Mouse (Mus musculus) heart, embryonic 12.5 days (tissue): ENCODE data around the gene Kif2c. TPM values are rescaled to one million over a fixed set of nuclear protein-coding genes. Genes with fewer than 3 reads are reported as not detected.

ENCODE experiments used
- ATAC-seq: fragments of 200-750 bp; cut with Nextera tagmentation; 2 replicates; pipeline ENCODE4 v1.8.0; 2017; ENCODE audit warnings: moderate TSS enrichment, moderate library complexity; ENCODE audit not compliant: insufficient number of reproducible peaks, low FRiP score
- H3K27ac ChIP-seq: fragments of 300-500 bp; sonication (generic); 2 replicates; pipeline ENCODE4 v1.5.1; 2016; ENCODE audit warnings: mild to moderate bottlenecking, moderate library complexity; ENCODE audit not compliant: poor library complexity, severe bottlenecking
- H3K27me3 ChIP-seq: fragments of 300-500 bp; sonication (generic); replicated peaks from 2 replicates; pipeline ENCODE4 v1.6.1; 2016; ENCODE audit warnings: mild to moderate bottlenecking, moderate library complexity
- H3K36me3 ChIP-seq: fragments of 300-500 bp; sonication (generic); 2 replicates; pipeline ENCODE4 v1.6.1; 2016; ENCODE audit warnings: mild to moderate bottlenecking, moderate library complexity
- H3K4me1 ChIP-seq: fragments of 300-500 bp; sonication (generic); replicated peaks from 2 replicates; pipeline ENCODE4 v1.6.1; 2016; ENCODE audit warnings: mild to moderate bottlenecking
- H3K4me2 ChIP-seq: fragments of 300-500 bp; sonication (generic); 2 replicates; pipeline ENCODE4 v1.6.1; 2016; ENCODE audit warnings: mild to moderate bottlenecking, moderate library complexity
- H3K4me3 ChIP-seq: fragments of 300-500 bp; sonication (generic); 2 replicates; pipeline ENCODE4 v1.5.1; 2016; ENCODE audit warnings: mild to moderate bottlenecking
- H3K9ac ChIP-seq: fragments of 300-500 bp; sonication (generic); 2 replicates; pipeline ENCODE4 v1.6.1; 2016; ENCODE audit warnings: mild to moderate bottlenecking, moderate library complexity
- H3K9me3 ChIP-seq: fragments of 300-500 bp; sonication (generic); replicated peaks from 2 replicates; pipeline ENCODE4 v1.6.1; 2016; ENCODE audit warnings: mild to moderate bottlenecking, moderate library complexity
- WGBS: fragments of 180-500 bp; shearing (Covaris S2); methylation state at CpG from one replicate; pipeline ENCODE4 v1.1.7; 2016; 5-methylcytosine and 5-hydroxymethylcytosine counted together
- polyA plus RNA-seq: library from polyadenylated mRNA; unstranded; fragments of >200 nt; fragmentation: Nextera tagmentation; extraction: Ambion mirVana; gene quantifications from 2 replicates; pipeline ENCODE4 v1.2.1, GENCODE M21; 2016

Kif2c gene
- polyA plus RNA-seq, 1 experiment from 2014 or later, result 53.4 TPM

DNA sequence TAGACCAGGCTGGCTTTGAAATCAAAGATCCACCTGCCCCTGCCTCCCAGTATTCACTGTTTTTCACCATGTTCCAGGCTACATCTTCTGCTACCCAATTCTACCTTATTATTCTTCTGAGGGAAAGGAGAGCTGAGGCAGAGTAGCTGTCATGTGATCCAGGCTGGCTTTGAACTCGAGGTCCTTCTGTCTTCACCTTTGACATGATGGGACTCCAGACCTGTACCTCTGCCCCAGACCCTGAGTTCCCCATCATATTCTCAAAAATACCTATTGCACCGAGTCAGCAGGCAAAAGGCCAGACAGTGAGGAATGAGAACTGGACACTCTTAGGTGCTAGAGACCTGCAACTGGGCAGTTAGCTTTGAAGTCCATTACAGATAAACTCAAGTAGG is 47.8 kb downstream of the Kif2c start:
- H3K4me3 ChIP-seq, result no peak overlapping the region
- H3K27me3 ChIP-seq, result peaks cover 29% of the 10 kb centered on the region
- H3K9me3 ChIP-seq, result no peaks in the 10 kb centered on the region
- H3K36me3 ChIP-seq, result no peaks in the 10 kb centered on the region
- peaks cover 15% of the 10 kb centered on the region for H3K4me1 ChIP-seq
- 0 out of 2 replicates have a peak overlapping the region, but pooled peaks have one; percentile 80 for H3K9ac ChIP-seq
- no peak overlapping the region for H3K27ac ChIP-seq
- ATAC-seq, result no peak
- H3K4me2 ChIP-seq, result peak overlapping the region; percentile 94
- WGBS, result 24% methylated on average over 2 of the region's 2 CpGs

- Histone ChIP-seq H3K9me3 (no peaks in the 10 kb centered on the region), H3K27ac (no peak within 1 kb of the TSS), H3K36me3 (0 out of 2 replicates have a peak, but pooled peaks cover 2% of the 10 kb centered on the region), H3K4me3 (peak within 1 kb of the TSS; percentile 77), H3K27me3 (peaks cover 29% of the 10 kb centered on the region), H3K4me2 (peak within 1 kb of the TSS; percentile 94), H3K9ac (peak within 1 kb of the TSS; percentile 80), H3K4me1 (peaks cover 15% of the 10 kb centered on the region)
- WGBS, result 2% methylated on average over 44 of the region's 48 CpGs
- peak; percentile 89 for ATAC-seq
Measured at GRCm38 (mm10) chr4:117133817-117134600, 48.4 kb downstream of the Kif2c start, which contains the start of gene Plk3. Gene Plk3 (minus strand): TSS chr4:117133963.

- Histone ChIP-seq H3K4me1 (peaks cover 15% of the 10 kb centered on the region), H3K27me3 (peaks cover 29% of the 10 kb centered on the region), H3K9ac (peak overlapping the region; percentile 80), H3K9me3 (no peaks in the 10 kb centered on the region), H3K27ac (no peak overlapping the region), H3K4me2 (peak overlapping the region; percentile 94), H3K36me3 (peaks cover 9% of the 10 kb centered on the region), H3K4me3 (peak overlapping the region; percentile 77)
- WGBS, result under 1% methylated on average over 42 of the region's 42 CpGs
- ATAC-seq, result peak; percentile 36
Measured at GRCm38 (mm10) chr4:117133366-117133796, 49.1 kb downstream of the Kif2c start.

DNA sequence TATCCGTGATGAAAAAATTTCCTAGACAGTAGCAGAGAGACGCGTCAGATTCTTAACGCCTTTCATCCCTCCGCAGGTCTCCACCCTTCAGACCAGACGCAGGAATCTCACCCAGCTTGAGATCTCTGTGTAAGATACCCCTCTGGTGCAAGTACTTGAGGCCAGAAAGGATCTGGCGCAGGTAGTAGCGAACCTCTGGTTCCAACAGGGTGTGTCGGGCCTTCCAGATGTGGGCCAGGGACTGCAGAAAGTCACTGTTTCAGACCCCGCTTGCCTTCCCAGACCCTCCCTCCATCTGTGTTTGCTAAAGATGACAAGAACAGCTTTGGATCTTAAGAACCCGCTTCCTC is 49.7 kb downstream of the Kif2c start:
- Histone ChIP-seq H3K4me2 (peak overlapping the region; percentile 94), H3K27ac (no peak overlapping the region), H3K9ac (peak overlapping the region; percentile 80), H3K36me3 (peaks cover 13% of the 10 kb centered on the region), H3K27me3 (peaks cover 32% of the 10 kb centered on the region), H3K4me1 (peaks cover 15% of the 10 kb centered on the region), H3K4me3 (peak overlapping the region; percentile 77), H3K9me3 (no peaks in the 10 kb centered on the region)
- 18% methylated on average over 11 of the region's 11 CpGs for WGBS
- no peak for ATAC-seq

DNA sequence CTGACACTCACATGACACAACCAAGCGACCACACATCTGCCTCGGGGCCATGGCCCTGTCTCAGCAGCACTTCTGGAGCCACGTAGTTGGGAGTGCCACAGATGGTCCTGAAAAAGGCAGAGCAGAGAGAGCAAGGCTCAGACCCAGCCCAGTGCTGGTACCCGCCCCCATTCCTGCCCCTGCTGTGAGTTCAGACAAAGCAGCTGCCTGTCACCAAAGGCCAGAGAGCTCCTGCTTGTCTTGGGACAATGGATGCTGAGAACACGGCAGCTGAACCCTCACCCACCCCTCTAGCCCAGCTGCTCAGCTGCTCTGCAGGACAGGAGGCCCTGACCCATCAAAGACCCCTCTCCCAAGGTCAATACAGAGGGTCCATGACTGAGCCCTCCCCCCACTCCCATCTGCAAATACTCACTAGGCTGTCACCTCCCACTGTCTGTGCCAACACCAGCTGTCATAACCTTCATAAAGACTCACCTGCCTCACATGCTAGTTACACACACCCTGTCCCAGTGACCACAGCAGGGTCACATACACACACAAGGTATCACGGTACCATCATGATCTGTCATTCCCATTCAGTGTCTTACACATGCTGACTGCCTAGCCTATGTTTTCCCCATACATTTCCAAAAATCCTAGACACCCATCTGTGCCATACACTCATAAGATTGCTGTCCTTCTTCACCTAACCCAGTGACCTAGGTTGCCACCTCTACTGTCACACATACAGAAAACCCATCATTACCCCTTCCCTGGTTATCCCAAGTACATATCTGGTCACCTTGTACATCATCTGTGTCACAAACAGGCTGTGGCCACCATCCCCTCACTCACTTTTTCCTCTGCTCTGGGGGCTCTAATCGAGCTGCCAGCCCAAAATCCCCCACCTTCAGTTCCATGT is 50.3 kb downstream of the Kif2c start:
- WGBS, result 31% methylated on average over 7 of the region's 7 CpGs
- H3K4me1 ChIP-seq, result peaks cover 15% of the 10 kb centered on the region
- no peak overlapping the region for H3K9ac ChIP-seq
- peaks cover 13% of the 10 kb centered on the region for H3K36me3 ChIP-seq
- peaks cover 32% of the 10 kb centered on the region for H3K27me3 ChIP-seq
- H3K4me2 ChIP-seq, result peak overlapping the region; percentile 94
- peak overlapping the region; percentile 77 for H3K4me3 ChIP-seq
- H3K9me3 ChIP-seq, result no peaks in the 10 kb centered on the region
- no peak for ATAC-seq
- H3K27ac ChIP-seq, result no peak overlapping the region

GRCm38 (mm10) chr4:117131198-117131597 is 51.2 kb downstream of the Kif2c start:
- ATAC-seq, result no peak
- H3K9me3 ChIP-seq, result no peaks in the 10 kb centered on the region
- no peak overlapping the region for H3K9ac ChIP-seq
- WGBS, result 67% methylated on average over 6 of the region's 6 CpGs
- H3K4me2 ChIP-seq, result no peak overlapping the region
- peaks cover 32% of the 10 kb centered on the region for H3K27me3 ChIP-seq
- no peak overlapping the region for H3K4me3 ChIP-seq
- peaks cover 13% of the 10 kb centered on the region for H3K36me3 ChIP-seq
- H3K4me1 ChIP-seq, result peaks cover 19% of the 10 kb centered on the region
- no peak overlapping the region for H3K27ac ChIP-seq

GRCm38 (mm10) chr4:117130790-117131189 is 51.6 kb downstream of the Kif2c start:
- H3K9ac ChIP-seq, result no peak overlapping the region
- no peak for ATAC-seq
- WGBS, result 76% methylated on average over 6 of the region's 6 CpGs

GRCm38 (mm10) chr4:117127991-117128686 is 54.3 kb downstream of the Kif2c start:
- WGBS, result 87% methylated on average over 33 of the region's 33 CpGs

More at GRCm38 (mm10) chr4:117130790-117131189, 51.6 kb downstream of the Kif2c start:
- H3K27me3 ChIP-seq, result peaks cover 32% of the 10 kb centered on the region
- no peak overlapping the region for H3K4me3 ChIP-seq
- no peak overlapping the region for H3K4me2 ChIP-seq
- H3K9me3 ChIP-seq, result no peaks in the 10 kb centered on the region
- H3K27ac ChIP-seq, result no peak overlapping the region
- H3K4me1 ChIP-seq, result peaks cover 20% of the 10 kb centered on the region
- peaks cover 13% of the 10 kb centered on the region for H3K36me3 ChIP-seq

GRCm38 (mm10) chr4:117126675-117127290 is 55.7 kb downstream of the Kif2c start, which contains the start of gene Tctex1d4:
Gene Tctex1d4 (plus strand): TSS chr4:117126794.
- Histone ChIP-seq H3K27ac (peak within 1 kb of the TSS; percentile 74), H3K4me1 (peaks cover 21% of the 10 kb centered on the region), H3K36me3 (peaks cover 13% of the 10 kb centered on the region), H3K9ac (peak within 1 kb of the TSS; percentile 16; the same call in 1 of the 2 replicates), H3K27me3 (peaks cover 18% of the 10 kb centered on the region), H3K4me3 (no peak within 1 kb of the TSS), H3K9me3 (no peaks in the 10 kb centered on the region), H3K4me2 (no peak within 1 kb of the TSS)
- 84% methylated on average over 9 of the region's 9 CpGs for WGBS
- ATAC-seq, result no peak

More at GRCm38 (mm10) chr4:117127991-117128686, 54.3 kb downstream of the Kif2c start:
- Histone ChIP-seq H3K4me3 (no peak overlapping the region), H3K4me2 (no peak overlapping the region), H3K9ac (no peak overlapping the region), H3K4me1 (peaks cover 31% of the 10 kb centered on the region), H3K9me3 (no peaks in the 10 kb centered on the region), H3K36me3 (peaks cover 13% of the 10 kb centered on the region), H3K27ac (no peak overlapping the region), H3K27me3 (peaks cover 32% of the 10 kb centered on the region)
- no peak for ATAC-seq
